In the genomic region with DNA sequence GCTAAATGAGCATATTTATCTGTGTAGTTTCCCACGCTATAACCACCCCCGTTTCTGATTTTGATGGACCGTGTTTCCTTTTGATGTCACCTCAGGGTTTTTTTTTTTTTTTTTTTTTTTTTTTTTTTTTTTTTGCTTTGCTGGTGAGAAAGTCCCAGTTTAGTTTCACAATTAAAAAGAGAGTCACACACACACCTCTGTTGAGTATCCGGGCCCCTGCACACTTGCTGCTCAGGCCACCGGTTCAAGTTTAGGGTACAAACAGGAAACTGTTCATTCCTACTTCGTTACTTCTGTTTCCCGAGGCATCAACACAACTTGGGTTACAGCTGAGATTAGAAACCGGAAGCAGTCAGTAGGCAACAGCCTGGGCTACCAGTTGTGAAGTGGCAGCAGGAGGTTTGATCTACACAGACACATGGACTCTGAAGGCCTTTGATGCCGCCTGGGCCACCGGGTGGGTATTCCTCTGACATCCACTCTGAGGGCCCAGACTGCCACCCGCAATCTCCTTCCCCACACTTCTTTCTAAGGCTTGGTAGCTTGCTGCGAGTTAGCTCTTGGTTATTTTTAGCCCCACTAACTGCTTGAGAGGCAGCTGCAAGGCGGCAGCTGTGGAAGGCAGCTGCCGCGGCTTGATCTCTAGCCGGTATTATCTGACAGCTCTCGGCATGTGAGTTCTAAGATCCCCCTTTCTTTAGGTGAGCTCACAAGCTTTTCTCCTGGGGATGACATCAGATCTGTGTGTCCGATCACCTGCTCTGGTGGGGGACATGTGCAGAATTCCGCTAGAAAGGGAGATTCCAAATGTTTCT, we compare ENCODE assay signal across 8 mouse cellular contexts. TPM values are rescaled to one million over a fixed set of nuclear protein-coding genes. Genes with fewer than 3 reads are reported as not detected.
A peak's percentile ranks its signal among the peaks of the same experiment; 100 is the strongest.
DNase-seq lines count a peak whose midpoint lies in the region; ATAC-seq and TF ChIP-seq lines count a peak whose summit lies in the region.

No protein-coding gene starts in this region.

- intact Hi-C loops in gastrocnemius, adult 2 months (cut with DNase I): no loop called here

- H3K4me1 ChIP-seq in limb, embryonic 14.5 days (ENCODE audit: control insufficient read depth, insufficient read depth, low read length): peaks cover 19% of the 10 kb centered on the region
- H3K4me1 ChIP-seq in neural tube, embryonic 12.5 days: peaks cover 35% of the 10 kb centered on the region

- H3K9ac ChIP-seq in limb, embryonic 14.5 days (ENCODE audit: low read depth, low read length, severe bottlenecking): no peak overlapping the region
- peak overlapping the region; percentile 22; the same call in 1 of the 2 replicates for H3K9ac ChIP-seq in neural tube, embryonic 12.5 days

- H3K4me3 ChIP-seq in gastrocnemius, adult 2 months: peak overlapping the region; percentile 65
- no peak overlapping the region for H3K4me3 ChIP-seq in limb, embryonic 14.5 days (replicated peaks; ENCODE audit: low read length)
- H3K4me3 ChIP-seq in neural tube, embryonic 12.5 days: no peak overlapping the region

- TF ChIP-seq CTCF in gastrocnemius, adult 2 months (IDR thresholded peaks at IDR 0.05): no peak

- TF ChIP-seq POLR2A in limb, embryonic 14.5 days (IDR thresholded peaks at IDR 0.05; ENCODE audit: borderline replicate concordance, extremely low read depth, insufficient read depth, insufficient read length): no peak

- 30% methylated on average over 19 of the region's 19 CpGs for WGBS in limb, embryonic 14.5 days
- WGBS in neural tube, embryonic 12.5 days: 49% methylated on average over 19 of the region's 19 CpGs

- peak; percentile 51 to 64 for DNase-seq in right cerebral cortex, postnatal 10 days (ENCODE audit: low spot score in 2 of 2)
- no peak for DNase-seq in right cerebral cortex, postnatal 14 days
- peak; percentile 49 for DNase-seq in gastrocnemius, adult 2 months
- peak; percentile 62 for DNase-seq in limb, embryonic 14.5 days (ENCODE audit: low spot score)
- no peak for DNase-seq in urinary bladder, postnatal 10 days (ENCODE audit: low spot score)
- no peak for DNase-seq in testis, postnatal 14 days (ENCODE audit: low spot score)
- DNase-seq in right cerebral cortex, postnatal 25 days: no peak

- no peaks in the 10 kb centered on the region for H3K9me3 ChIP-seq in limb, embryonic 14.5 days (ENCODE audit: control insufficient read depth, low read length)
- no peaks in the 10 kb centered on the region for H3K9me3 ChIP-seq in neural tube, embryonic 12.5 days

- peak overlapping the region; percentile 87 for H3K27ac ChIP-seq in gastrocnemius, adult 2 months
- peak overlapping the region; percentile 38; the same call in 1 of the 2 replicates for H3K27ac ChIP-seq in limb, embryonic 14.5 days (replicated peaks; ENCODE audit: low read depth, low read length)
- no peak overlapping the region for H3K27ac ChIP-seq in neural tube, embryonic 12.5 days

- no peaks in the 10 kb centered on the region for H3K27me3 ChIP-seq in limb, embryonic 14.5 days (ENCODE audit: control insufficient read depth, insufficient read depth, low read length)
- peaks cover 4% of the 10 kb centered on the region; the same call in 1 of the 2 replicates for H3K27me3 ChIP-seq in neural tube, embryonic 12.5 days (replicated peaks)

- no peaks in the 10 kb centered on the region for H3K36me3 ChIP-seq in limb, embryonic 14.5 days (ENCODE audit: control insufficient read depth, insufficient read depth, low read length)
- no peaks in the 10 kb centered on the region for H3K36me3 ChIP-seq in neural tube, embryonic 12.5 days

- peak; percentile 66 for ATAC-seq in limb, embryonic 14.5 days (ENCODE audit: low FRiP score, low read depth)
- ATAC-seq in neural tube, embryonic 12.5 days (ENCODE audit: low FRiP score, low read depth): no peak

- H3K4me2 ChIP-seq in limb, embryonic 14.5 days (replicated peaks; ENCODE audit: low read depth, low read length, severe bottlenecking): 0 out of 2 replicates have a peak overlapping the region, but pooled peaks have one; percentile 15
- no peak overlapping the region for H3K4me2 ChIP-seq in neural tube, embryonic 12.5 days (replicated peaks)

RNA-seq across cellular contexts. Expression of gene Cdk5r1, which starts 31.7 kb away (rescaled TPM):
- total RNA-seq in gastrocnemius, adult 2 months (2021): under 1 TPM; 0.20 to 0.42 TPM
- polyA plus RNA-seq in limb, embryonic 14.5 days (2012; rRNA removed): 12.3 and 12.6 TPM in 2 replicates
- polyA plus RNA-seq in limb, embryonic 14.5 days (2014; fragmentation: Nextera tagmentation; extraction: Ambion mirVana): 2.8 and 3.0 TPM in 2 replicates
- 73.1 and 74.2 TPM in 2 replicates for polyA plus RNA-seq in neural tube, embryonic 12.5 days (2016; fragmentation: Nextera tagmentation; extraction: Ambion mirVana)

Comparison
In these comparisons a context has a peak if more than half of its experiments do, and no peak if none do; other contexts are left out.
1. DNase-seq: peak in right cerebral cortex, postnatal 10 days (2 of 2), gastrocnemius, adult 2 months (single experiment) and limb, embryonic 14.5 days (single experiment); none in right cerebral cortex, postnatal 14 days (single experiment), urinary bladder, postnatal 10 days (single experiment), testis, postnatal 14 days (single experiment) and right cerebral cortex, postnatal 25 days (single experiment).